Mouse (Mus musculus): ENCODE data around the gene Olfr1221. TPM values are rescaled to one million over a fixed set of nuclear protein-coding genes. Genes with fewer than 3 reads are reported as not detected.
"Not testable (repeated sequence)": the region's sequence is repeated elsewhere in the genome, so short reads cannot be mapped to it uniquely, and the experiment has no call there.

Olfr1221 gene
- total RNA-seq (2021), result not detected

GRCm38 (mm10) chr2:89117183-89117582 is at the start of gene Olfr1221:
Olfr1221 (minus strand) TSS chr2:89117283.
- intact Hi-C loops (cut with DNase I), result no loop called here
- no peak for DNase-seq

- DNase-seq; intact Hi-C loops (cut with DNase I): not testable (repeated sequence)
Observed at GRCm38 (mm10) chr2:89164711-89165110, 47.6 kb upstream of the Olfr1221 start.

DNA sequence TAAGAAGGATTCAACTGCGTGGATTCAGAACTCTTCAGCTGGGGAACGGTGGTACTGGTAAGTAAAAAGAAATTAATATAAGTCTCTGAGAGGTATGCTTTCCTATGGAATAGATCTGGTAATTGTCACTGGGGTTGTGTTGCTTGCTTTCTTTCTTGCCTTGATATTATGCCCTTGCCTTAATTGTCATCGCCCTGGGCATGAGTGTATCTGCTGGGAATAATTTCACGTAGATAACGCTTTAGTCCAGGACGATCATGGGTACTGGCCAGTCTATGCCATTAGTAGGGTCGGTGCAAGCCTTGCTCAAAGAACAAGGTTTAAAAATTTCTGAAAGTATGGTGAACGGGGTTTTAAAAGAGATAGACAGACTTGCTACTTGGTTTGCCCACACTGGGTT is 46.9 kb upstream of the Olfr1221 start, which contains the start of gene Olfr1224-ps1:
Olfr1224-ps1 (minus strand) TSS at position 101 of the 400 bp plus-strand sequence.
- intact Hi-C loops (cut with DNase I); DNase-seq: not testable (repeated sequence)

DNA sequence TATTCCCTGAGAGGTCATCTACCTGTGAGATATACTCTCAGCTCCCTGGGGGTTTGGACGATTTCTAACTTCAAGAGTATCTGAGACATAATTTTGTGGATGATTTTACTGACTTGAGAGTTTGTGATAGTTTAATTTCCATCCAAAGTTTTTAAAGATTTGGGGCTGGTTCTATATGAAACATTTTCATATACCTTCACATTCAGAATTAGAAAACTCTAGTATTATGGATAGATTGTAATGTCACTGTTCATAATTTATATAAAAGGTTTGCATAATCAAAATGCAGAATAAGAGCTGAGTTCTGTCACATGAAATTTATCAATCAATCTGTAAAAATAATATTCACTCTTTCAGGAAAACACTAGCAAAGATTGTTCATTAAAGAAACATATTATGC is 34.4 kb upstream of the Olfr1221 start, which contains the start of gene Olfr1223:
Olfr1223 (minus strand) TSS at position 101 of the 400 bp plus-strand sequence.
- intact Hi-C loops (cut with DNase I), result no loop called here
- DNase-seq, result no peak

DNA sequence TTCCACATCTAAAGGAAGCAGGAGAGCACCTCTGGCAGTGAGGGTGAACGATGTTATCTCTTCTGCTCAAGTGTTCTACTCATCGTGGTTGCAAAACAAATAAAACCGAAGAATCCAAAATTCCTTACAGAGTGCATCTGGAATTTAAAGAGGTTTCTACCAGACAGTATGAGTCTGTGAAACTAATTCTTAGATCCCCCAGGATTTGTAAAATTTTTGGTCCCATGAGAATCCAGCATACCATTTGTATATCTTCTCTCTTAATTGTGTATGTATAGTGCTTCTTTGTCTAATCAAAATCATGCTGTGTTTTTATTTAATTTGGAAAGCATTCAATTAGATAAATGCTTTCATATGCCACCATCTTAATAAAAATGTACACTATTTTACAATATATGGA is 15.9 kb upstream of the Olfr1221 start, which contains the start of gene Olfr1222:
Olfr1222 (minus strand) TSS at position 101 of the 400 bp plus-strand sequence.
- intact Hi-C loops (cut with DNase I), result no loop called here
- no peak for DNase-seq

DNA sequence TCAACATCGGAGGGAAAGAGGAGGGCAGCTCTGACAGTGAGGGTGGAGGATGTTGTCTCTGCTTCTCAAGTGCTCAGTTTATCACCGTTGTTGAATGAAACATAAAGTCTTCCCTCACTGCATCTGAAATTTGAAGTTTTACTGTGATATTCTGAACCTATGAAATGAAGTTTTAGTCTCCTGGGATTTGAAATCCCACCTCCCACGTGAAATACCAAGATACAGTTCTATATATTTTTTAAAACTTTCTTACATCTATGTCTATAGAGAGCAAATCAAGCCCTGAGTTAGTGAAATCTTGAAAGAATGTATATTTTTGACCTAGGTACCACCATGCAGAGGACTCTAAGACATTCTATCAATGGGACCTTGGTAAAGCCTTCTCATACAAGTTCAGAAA is 10.3 kb downstream of the Olfr1221 start, which contains the start of gene Olfr1220:
Olfr1220 (minus strand) TSS at position 101 of the 400 bp plus-strand sequence.
- no peak for DNase-seq
- intact Hi-C loops (cut with DNase I), result no loop called here

- intact Hi-C loops (cut with DNase I), result no loop called here
Observed at GRCm38 (mm10) chr2:89105651-89106050, 11.4 kb downstream of the Olfr1221 start.

DNA sequence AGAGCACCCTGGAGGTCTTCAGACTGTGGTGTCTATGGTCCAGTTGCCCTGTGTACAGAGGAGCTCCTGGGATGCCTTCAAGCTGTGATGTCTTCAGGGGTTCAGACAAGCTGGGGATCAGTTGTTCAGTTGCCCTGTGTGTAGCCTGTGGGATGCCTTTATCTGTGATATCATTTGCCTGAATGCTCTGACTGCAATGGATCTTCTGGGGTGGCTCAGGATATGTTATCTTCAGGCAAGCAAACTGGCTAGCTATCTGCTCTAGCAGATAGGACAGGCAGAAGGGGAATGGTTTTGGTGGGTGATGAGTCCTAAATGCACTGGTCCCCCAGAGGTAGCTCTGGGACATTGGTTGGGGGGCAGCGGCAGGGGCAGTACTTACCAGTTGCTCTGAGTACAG is 23.2 kb downstream of the Olfr1221 start:
- intact Hi-C loops (cut with DNase I), result loop anchor here (10.0 kb wide), 1 partner anchor 1609 kb away; no protein-coding TSS in a partner anchor
- no peak for DNase-seq

More at GRCm38 (mm10) chr2:89105651-89106050, 11.4 kb downstream of the Olfr1221 start:
- DNase-seq, result no peak

GRCm38 (mm10) chr2:89083413-89083812 is 33.7 kb downstream of the Olfr1221 start, which contains the start of gene Olfr1219:
Olfr1219 (minus strand) TSS chr2:89083513.
- intact Hi-C loops (cut with DNase I), result no loop called here
- no peak for DNase-seq

DNA sequence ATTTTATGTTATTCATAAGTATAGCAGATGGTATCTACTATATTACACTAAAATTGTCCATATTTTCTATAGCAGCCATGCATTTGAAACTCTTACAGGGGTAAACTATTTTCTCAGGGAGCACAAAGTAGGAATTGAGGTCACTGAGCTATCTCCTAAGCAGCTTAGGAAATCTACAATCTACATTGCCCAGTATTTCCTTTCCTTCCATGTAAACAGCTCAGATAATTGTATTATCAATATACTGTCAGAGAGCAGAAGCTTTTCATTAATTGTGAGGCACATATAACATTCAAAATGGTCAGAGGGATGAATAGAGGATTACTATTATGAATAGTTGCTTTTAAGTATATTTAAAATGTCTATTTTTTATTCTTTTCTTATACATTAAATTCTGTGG is 35.6 kb downstream of the Olfr1221 start:
- DNase-seq, result no peak
- intact Hi-C loops (cut with DNase I), result no loop called here

- DNase-seq, result no peak
- intact Hi-C loops (cut with DNase I), result no loop called here
Observed at GRCm38 (mm10) chr2:89061087-89061486, 56.0 kb downstream of the Olfr1221 start, which contains the start of gene Olfr1218. Olfr1218 (minus strand) TSS chr2:89061187.

Other genes starting within 250 kb of the Olfr1221 start
- gene Olfr1208, start 215.0 kb downstream of the Olfr1221 start, total RNA-seq (2021), result not detected
- gene Olfr1209, start 202.1 kb downstream of the Olfr1221 start, total RNA-seq (2021), result not detected
- gene Olfr1211, start 179.2 kb downstream of the Olfr1221 start, total RNA-seq (2021), result not detected
- not detected for gene Olfr1212, start 163.3 kb downstream of the Olfr1221 start, total RNA-seq (2021)
- not detected for gene Gm13762, start 137.0 kb downstream of the Olfr1221 start, total RNA-seq (2021)
- not detected for gene Olfr1214, start 124.6 kb downstream of the Olfr1221 start, total RNA-seq (2021)
- gene Olfr1215, start 110.3 kb downstream of the Olfr1221 start, total RNA-seq (2021), result not detected
- not detected for gene Olfr1216, start 98.9 kb downstream of the Olfr1221 start, total RNA-seq (2021)
- not detected for gene Olfr1217, start 85.2 kb downstream of the Olfr1221 start, total RNA-seq (2021)
- gene Olfr1218, start 56.1 kb downstream of the Olfr1221 start, total RNA-seq (2021), result not detected
- not detected for gene Olfr1219, start 33.8 kb downstream of the Olfr1221 start, total RNA-seq (2021)
- not detected for gene Olfr1220, start 10.4 kb downstream of the Olfr1221 start, total RNA-seq (2021)
- gene Olfr1222, start 15.8 kb upstream of the Olfr1221 start, total RNA-seq (2021), result not detected
- gene Olfr1223, start 34.3 kb upstream of the Olfr1221 start, total RNA-seq (2021), result not detected
- not detected for gene Olfr1224-ps1, start 46.8 kb upstream of the Olfr1221 start, total RNA-seq (2021)
- gene Olfr1225, start 57.4 kb upstream of the Olfr1221 start, total RNA-seq (2021), result not detected
- not detected for gene Olfr1226, start 82.8 kb upstream of the Olfr1221 start, total RNA-seq (2021)
- not detected for gene Olfr1228, start 136.8 kb upstream of the Olfr1221 start, total RNA-seq (2021)
- gene Olfr1229, start 170.7 kb upstream of the Olfr1221 start, total RNA-seq (2021), result not detected
- gene Olfr1230, start 180.0 kb upstream of the Olfr1221 start, total RNA-seq (2021), result not detected
- not detected for gene Olfr1231, start 189.8 kb upstream of the Olfr1221 start, total RNA-seq (2021)
- not detected for gene Olfr1232, start 212.4 kb upstream of the Olfr1221 start, total RNA-seq (2021)
- gene Olfr1233, start 225.1 kb upstream of the Olfr1221 start, total RNA-seq (2021), result not detected
- not detected for gene Olfr1234, start 247.6 kb upstream of the Olfr1221 start, total RNA-seq (2021)

All from heart, postnatal 36 days (tissue).